Mouse (Mus musculus) MEL (cell line): ENCODE measurements around the gene Mmp3. TPM values are rescaled to one million over a fixed set of nuclear protein-coding genes. Genes with fewer than 3 reads are reported as not detected.

Experiments used
- DNase-seq: peaks from one replicate; pipeline ENCODE4 v3.0.0; 2011; ENCODE audit warnings: low read depth, low spot score
- H3K27ac ChIP-seq: 2 replicates; pipeline ENCODE4 v1.5.1; 2012; ENCODE audit warnings: low read depth, mild to moderate bottlenecking, control low read depth, low read length, moderate library complexity; ENCODE audit not compliant: control insufficient read depth
- H3K27me3 ChIP-seq, 2 experiments: fragments of 150-350 bp in 1 of 2; sonication (generic) in 1 of 2; 2 replicates each; pipeline ENCODE4 v1.6.1; 2012; ENCODE audit warnings: low read length in 2 of 2, mild to moderate bottlenecking in 2 of 2, improper control_type of control experiment in 1 of 2, moderate library complexity in 1 of 2; ENCODE audit not compliant: insufficient read depth in 2 of 2, control insufficient read depth in 1 of 2
- H3K36me3 ChIP-seq, 2 experiments: 2 replicates each; pipeline ENCODE4 v1.6.1; 2012 to 2014; ENCODE audit warnings: low read length in 2 of 2, improper control_type of control experiment in 1 of 2, inconsistent platforms in 1 of 2, mild to moderate bottlenecking in 1 of 2; ENCODE audit not compliant: insufficient read depth in 2 of 2, control insufficient read depth in 1 of 2
- H3K4me1 ChIP-seq, 2 experiments: fragments of 150-350 bp in 1 of 2; sonication (generic) in 1 of 2; 2 replicates each; pipeline ENCODE4 v1.6.1; 2012; ENCODE audit warnings: low read length in 2 of 2, improper control_type of control experiment in 1 of 2, mild to moderate bottlenecking in 1 of 2; ENCODE audit not compliant: insufficient read depth in 2 of 2, control insufficient read depth in 1 of 2
- H3K4me3 ChIP-seq, 2 experiments: fragments of 150-350 bp in 1 of 2; sonication (generic) in 1 of 2; 2 replicates each; pipeline ENCODE4 v1.5.1; 2012; ENCODE audit warnings: low read depth in 2 of 2, low read length in 2 of 2, mild to moderate bottlenecking in 2 of 2, moderate library complexity in 2 of 2, control low read depth in 1 of 2, improper control_type of control experiment in 1 of 2; ENCODE audit not compliant: control insufficient read depth in 1 of 2, insufficient read depth in 1 of 2
- H3K79me2 ChIP-seq: 2 replicates; pipeline ENCODE4 v1.6.1; 2012; ENCODE audit warnings: mild to moderate bottlenecking, low read length, moderate library complexity; ENCODE audit not compliant: control insufficient read depth, poor library complexity, insufficient read depth
- H3K9ac ChIP-seq: 2 replicates; pipeline ENCODE4 v1.6.1; 2012; ENCODE audit warnings: low read depth, mild to moderate bottlenecking, control low read depth, low read length, moderate library complexity; ENCODE audit not compliant: control insufficient read depth, poor library complexity, severe bottlenecking
- H3K9me3 ChIP-seq: fragments of 150-350 bp; sonication (generic); replicated peaks from 2 replicates; pipeline ENCODE4 v1.6.1; 2012; ENCODE audit warnings: mild to moderate bottlenecking, low read length, improper control_type of control experiment, moderate library complexity; ENCODE audit not compliant: insufficient read depth
- ETS1 ChIP-seq: IDR thresholded peaks from 2 replicates; pipeline ENCODE4 v1.6.1; 2012; ENCODE audit warnings: low read depth, mild to moderate bottlenecking, inconsistent platforms, low read length, improper control_type of control experiment, moderate library complexity
- GABPA ChIP-seq: IDR thresholded peaks from 2 replicates; pipeline ENCODE4 v1.6.1; 2012; ENCODE audit warnings: low read depth, mild to moderate bottlenecking, inconsistent platforms, low read length, improper control_type of control experiment, moderate library complexity
- JUND ChIP-seq: IDR thresholded peaks from 2 replicates; pipeline ENCODE4 v1.6.1; 2011; ENCODE audit warnings: low read depth, mild to moderate bottlenecking, improper control_type of control experiment, low read length
- MAFK ChIP-seq: IDR thresholded peaks from 2 replicates; pipeline ENCODE4 v1.6.1; 2011; ENCODE audit warnings: low read depth, mild to moderate bottlenecking, low read length, improper control_type of control experiment, borderline replicate concordance
- MEF2A ChIP-seq: IDR thresholded peaks from 2 replicates; pipeline ENCODE4 v1.6.1; 2014; ENCODE audit warnings: low read depth, mild to moderate bottlenecking, inconsistent platforms, low read length, improper control_type of control experiment; ENCODE audit not compliant: poor library complexity, insufficient replicate concordance, severe bottlenecking; ENCODE audit errors: extremely low read depth
- MYC ChIP-seq: IDR thresholded peaks from 2 replicates; pipeline ENCODE4 v1.6.1; 2011; ENCODE audit warnings: low read depth, mild to moderate bottlenecking, low read length, improper control_type of control experiment, moderate library complexity
- NELFE ChIP-seq: IDR thresholded peaks from 2 replicates; pipeline ENCODE4 v1.6.1; 2011; ENCODE audit warnings: low read depth, low read length, improper control_type of control experiment
- TCF12 ChIP-seq: IDR thresholded peaks from 2 replicates; pipeline ENCODE4 v1.6.1; 2014; ENCODE audit warnings: low read depth, mild to moderate bottlenecking, inconsistent platforms, low read length, improper control_type of control experiment, moderate library complexity
- USF1 ChIP-seq: IDR thresholded peaks from 2 replicates; pipeline ENCODE4 v1.6.1; 2014; ENCODE audit warnings: low read depth, mild to moderate bottlenecking, inconsistent platforms, low read length, improper control_type of control experiment, moderate library complexity
- polyA plus RNA-seq, 2 experiments: library from polyadenylated mRNA; stranded (reverse) in 1 of 2; unstranded in 1 of 2; fragments of >175 nt in 1 of 2; fragments of >200 nt in 1 of 2; gene quantifications; 2 replicates each; pipeline versions ENCODE4 v1.2.1 to v1.2.4; 2012; ENCODE audit warnings: low replicate concordance in 2 of 2, low read depth in 1 of 2; ENCODE audit not compliant: insufficient read length in 2 of 2, insufficient read depth in 1 of 2, missing spikeins in 1 of 2
- total RNA-seq: library from RNA; depleted of rRNA; stranded (reverse); fragments of 300-350 nt; gene quantifications from 2 replicates; pipeline ENCODE4 v1.2.3, GENCODE M21; 2012; rRNA removed

Mmp3 gene
- total and polyA plus RNA-seq, 3 experiments, result not detected

DNA sequence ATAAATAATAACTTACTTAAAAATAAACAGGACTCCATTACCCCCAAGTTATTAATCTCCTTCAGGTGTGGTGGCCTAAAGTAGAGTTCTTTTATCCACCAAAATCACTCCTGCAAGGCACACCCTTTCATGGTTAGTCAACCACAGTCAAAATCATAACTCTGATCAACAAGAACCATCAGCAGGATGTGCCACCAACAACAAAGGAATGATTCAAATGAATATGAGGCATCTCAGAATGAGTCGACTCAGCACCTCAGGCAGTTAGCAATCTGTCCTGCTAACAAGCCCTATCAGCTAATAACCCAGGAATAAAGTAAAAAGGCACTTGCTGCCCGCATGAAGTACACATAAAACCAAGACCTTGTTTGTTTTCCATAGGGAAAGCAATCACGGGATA is 55.5 kb downstream of the Mmp3 start:
- H3K79me2 ChIP-seq, result no peaks in the 10 kb centered on the region
- H3K9ac ChIP-seq, result no peak overlapping the region
- H3K4me3 ChIP-seq, result no peak overlapping the region
- no peaks in the 10 kb centered on the region for H3K9me3 ChIP-seq
- TF ChIP-seq JUND (no peak), MYC (no peak), ETS1 (no peak), GABPA (no peak), MAFK (no peak), USF1 (no peak), TCF12 (no peak), MEF2A (no peak)
- DNase-seq, result no peak
- no peak overlapping the region for H3K27ac ChIP-seq
- no peaks in the 10 kb centered on the region for H3K36me3 ChIP-seq
- no peaks in the 10 kb centered on the region for H3K4me1 ChIP-seq
- peaks cover 0 to 3% of the 10 kb centered on the region in 2 experiments; a peak in 3 of 4 replicates for H3K27me3 ChIP-seq

- H3K4me3 ChIP-seq, result no peak within 1 kb of the TSS
- no peaks in the 10 kb centered on the region for H3K79me2 ChIP-seq
- peaks cover 0 to 3% of the 10 kb centered on the region in 2 experiments; a peak in 3 of 4 replicates for H3K27me3 ChIP-seq
- no peak for DNase-seq
- no peaks in the 10 kb centered on the region for H3K4me1 ChIP-seq
- H3K27ac ChIP-seq, result no peak within 1 kb of the TSS
- TF ChIP-seq NELFE, result no peak
- no peak within 1 kb of the TSS for H3K9ac ChIP-seq
- no peaks in the 10 kb centered on the region for H3K36me3 ChIP-seq
- H3K9me3 ChIP-seq, result no peaks in the 10 kb centered on the region
Observed at GRCm38 (mm10) chr9:7502051-7502450, 56.4 kb downstream of the Mmp3 start, which contains the start of gene Mmp10. Gene Mmp10, plus strand, starts transcription at chr9:7502352.

Other genes starting within 250 kb of the Mmp3 start
- gene Mmp13, start 173.3 kb upstream of the Mmp3 start, total RNA-seq, result not detected in 2 replicates
- not detected for gene Mmp13, start 173.3 kb upstream of the Mmp3 start, polyA plus RNA-seq
- not detected in 2 replicates for gene Mmp12, start 101.4 kb upstream of the Mmp3 start, total RNA-seq
- gene Mmp12, start 101.4 kb upstream of the Mmp3 start, polyA plus RNA-seq, result not detected
- not detected in 2 replicates for gene Mmp1b, start 57.8 kb upstream of the Mmp3 start, total RNA-seq
- not detected for gene Mmp1b, start 57.8 kb upstream of the Mmp3 start, polyA plus RNA-seq
- not detected in 2 replicates for gene Mmp10, start 56.5 kb downstream of the Mmp3 start, total RNA-seq
- not detected for gene Mmp10, start 56.5 kb downstream of the Mmp3 start, polyA plus RNA-seq
- not detected in 2 replicates for gene Mmp8, start 112.6 kb downstream of the Mmp3 start, total RNA-seq
- not detected for gene Mmp8, start 112.6 kb downstream of the Mmp3 start, polyA plus RNA-seq
- 0.27 TPM in 1 of 2 replicates, not detected in the other for gene Mmp27, start 125.6 kb downstream of the Mmp3 start, total RNA-seq
- not detected for gene Mmp27, start 125.6 kb downstream of the Mmp3 start, polyA plus RNA-seq
- not detected in 2 replicates for gene Mmp20, start 182.4 kb downstream of the Mmp3 start, total RNA-seq
- gene Mmp20, start 182.4 kb downstream of the Mmp3 start, polyA plus RNA-seq, result not detected
- not detected in 2 replicates for gene Mmp7, start 246.3 kb downstream of the Mmp3 start, total RNA-seq
- not detected for gene Mmp7, start 246.3 kb downstream of the Mmp3 start, polyA plus RNA-seq